Mouse (Mus musculus) C2C12 (cell line): ENCODE results near the gene 4930516K23Rik.

Experiments
- CTCF ChIP-seq: IDR thresholded peaks from one replicate; pipeline ENCODE4 v1.5.1; 2011; ENCODE audit not compliant: control insufficient read depth, insufficient read depth, insufficient read length
- FOSL1 ChIP-seq: IDR thresholded peaks from one replicate; pipeline ENCODE4 v1.8.0; 2011; ENCODE audit warnings: mild to moderate bottlenecking, low read length; ENCODE audit not compliant: poor library complexity, insufficient read depth, severe bottlenecking
- MAX ChIP-seq: IDR thresholded peaks from one replicate; pipeline ENCODE4 v1.6.1; 2011; ENCODE audit warnings: mild to moderate bottlenecking, control low read depth
- MYOD1 ChIP-seq: IDR thresholded peaks from one replicate; pipeline ENCODE4 v1.6.1; 2011; ENCODE audit warnings: low read depth; ENCODE audit not compliant: control insufficient read depth, insufficient read length
- MYOG ChIP-seq: IDR thresholded peaks from one replicate; pipeline ENCODE4 v1.6.1; 2011; ENCODE audit not compliant: control insufficient read depth, insufficient read length; ENCODE audit errors: extremely low read depth
- USF1 ChIP-seq: IDR thresholded peaks from one replicate; pipeline ENCODE4 v1.6.1; 2011; ENCODE audit warnings: low read depth, mild to moderate bottlenecking, control low read depth, moderate library complexity

DNA sequence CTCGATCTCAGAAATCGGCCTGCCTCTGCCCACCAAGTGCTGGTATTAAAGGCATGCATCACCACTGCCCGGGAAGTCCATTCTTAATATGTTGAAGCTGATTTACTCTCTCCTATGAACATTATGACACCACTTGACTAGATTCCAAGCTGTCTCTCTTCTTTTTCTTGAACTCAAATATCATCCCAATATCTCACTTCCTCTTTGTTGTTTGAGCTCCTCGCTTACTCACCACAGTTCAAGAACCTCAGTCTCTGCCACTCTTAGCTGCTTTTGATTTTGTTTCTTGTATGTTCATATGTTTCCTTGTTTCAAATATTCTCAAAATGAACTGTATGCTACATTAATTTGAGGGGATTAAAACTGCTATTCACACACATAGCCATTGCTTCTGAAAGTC is 10.5 kb downstream of the 4930516K23Rik start:
- TF ChIP-seq USF1 (no peak), MAX (no peak), CTCF (no peak), MYOD1 (no peak), FOSL1 (no peak), MYOG (no peak)
